Mouse (Mus musculus) T-helper 1 cell (primary cell): ENCODE measurements around the gene Zfp786.

Experiments
- in situ Hi-C: fragments of 300-600 bp; cut with MboI, MseI; formaldehyde crosslinking; loops from one replicate; pipeline ENCODE4 v1.15.1; 2025; ENCODE audit warnings: high pct_unique_total_duplicates

Zfp786 gene

GRCm38 (mm10) chr6:47821236-47821635 is 9.4 kb downstream of the Zfp786 start:
- in situ Hi-C loops: no loop called here

DNA sequence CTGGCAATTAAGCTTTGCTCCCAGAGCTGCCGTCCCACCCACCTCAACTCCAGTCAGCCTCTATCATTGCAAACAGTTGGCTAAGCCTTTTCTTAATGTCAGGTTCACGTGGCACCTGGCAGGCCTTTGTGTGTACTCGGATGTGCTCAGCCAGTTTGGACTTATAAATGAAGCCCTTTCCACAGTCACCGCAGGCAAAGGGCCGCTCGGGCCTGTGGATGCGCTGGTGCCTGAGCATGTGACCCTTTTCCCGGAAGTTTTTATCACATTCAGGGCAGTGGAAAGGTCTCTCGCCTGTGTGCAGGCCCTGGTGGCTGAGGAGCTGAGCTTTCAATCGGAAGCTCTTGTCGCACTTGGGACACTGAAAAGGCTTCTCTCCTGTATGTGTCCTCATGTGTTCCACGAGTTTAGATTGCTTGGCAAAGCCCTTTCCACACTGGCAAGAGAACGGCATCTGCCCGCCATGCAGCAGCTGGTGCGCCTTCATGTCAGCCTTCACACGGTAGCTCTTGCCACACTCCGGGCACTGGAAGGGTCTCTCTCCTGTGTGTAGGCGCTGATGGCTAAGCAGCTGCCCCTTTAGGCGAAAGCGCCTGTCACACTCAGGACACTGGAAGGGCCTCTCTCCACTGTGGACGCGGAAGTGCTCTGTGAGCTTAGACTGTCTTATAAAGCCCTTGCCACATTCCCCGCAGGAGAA is 10.9 kb downstream of the Zfp786 start:
- in situ Hi-C loops: no loop called here

GRCm38 (mm10) chr6:47818721-47819120 is 11.9 kb downstream of the Zfp786 start:
- in situ Hi-C loops: no loop called here

DNA sequence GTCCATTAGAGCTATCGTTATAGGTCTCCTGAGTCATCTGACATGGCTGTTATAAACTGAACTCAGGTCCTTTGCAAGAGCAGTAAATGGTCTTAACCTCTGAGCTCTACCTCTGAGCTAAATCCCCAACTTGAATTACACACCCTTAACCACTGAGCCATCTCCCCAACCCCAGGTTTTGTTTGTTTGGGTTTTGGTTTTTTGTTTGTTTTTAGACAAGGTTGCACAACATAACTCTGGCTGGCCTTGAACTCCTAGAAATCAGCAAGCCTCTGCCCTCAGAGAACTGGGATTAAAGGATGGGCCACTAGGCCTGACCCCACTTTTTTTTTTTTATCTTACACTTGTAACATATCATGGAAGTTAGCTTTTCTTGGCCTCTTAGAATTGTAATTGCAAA is 14.5 kb downstream of the Zfp786 start:
- in situ Hi-C loops: no loop called here

DNA sequence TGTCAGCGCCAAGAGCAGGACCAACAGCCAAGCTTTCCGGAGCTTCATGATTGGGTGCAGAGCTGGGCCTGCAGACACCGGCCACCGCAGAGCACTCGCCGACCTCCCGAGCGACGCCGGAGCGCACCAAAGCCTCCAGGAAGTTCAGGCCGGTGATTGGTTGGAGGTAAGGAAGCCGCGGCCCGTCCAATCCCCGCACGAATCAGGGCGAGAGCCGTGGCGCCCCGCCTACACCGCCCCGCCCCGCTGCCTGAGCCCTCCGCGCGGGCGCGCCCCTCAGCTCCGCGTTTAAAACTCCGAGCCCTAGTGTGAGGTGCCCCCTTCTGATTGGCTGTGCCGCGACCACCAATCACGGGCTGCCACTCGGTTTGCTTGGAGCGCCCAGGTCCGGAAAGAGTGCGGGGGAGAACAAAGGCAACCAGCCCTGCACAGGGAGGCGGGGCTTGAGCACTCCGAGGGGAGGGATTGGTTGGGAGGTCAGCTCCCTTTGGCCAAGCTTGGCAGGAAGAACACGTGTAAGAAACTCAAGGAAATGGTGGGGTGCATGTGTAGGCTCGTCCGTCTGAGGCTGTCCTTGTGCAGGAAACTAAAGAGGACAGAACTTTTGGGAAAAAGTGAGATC is 17.3 kb downstream of the Zfp786 start, which contains the start of gene Pdia4:
TSS of gene Pdia4 (minus strand) at position 174 of the 622 bp plus-strand sequence.
- in situ Hi-C loops: no loop called here

DNA sequence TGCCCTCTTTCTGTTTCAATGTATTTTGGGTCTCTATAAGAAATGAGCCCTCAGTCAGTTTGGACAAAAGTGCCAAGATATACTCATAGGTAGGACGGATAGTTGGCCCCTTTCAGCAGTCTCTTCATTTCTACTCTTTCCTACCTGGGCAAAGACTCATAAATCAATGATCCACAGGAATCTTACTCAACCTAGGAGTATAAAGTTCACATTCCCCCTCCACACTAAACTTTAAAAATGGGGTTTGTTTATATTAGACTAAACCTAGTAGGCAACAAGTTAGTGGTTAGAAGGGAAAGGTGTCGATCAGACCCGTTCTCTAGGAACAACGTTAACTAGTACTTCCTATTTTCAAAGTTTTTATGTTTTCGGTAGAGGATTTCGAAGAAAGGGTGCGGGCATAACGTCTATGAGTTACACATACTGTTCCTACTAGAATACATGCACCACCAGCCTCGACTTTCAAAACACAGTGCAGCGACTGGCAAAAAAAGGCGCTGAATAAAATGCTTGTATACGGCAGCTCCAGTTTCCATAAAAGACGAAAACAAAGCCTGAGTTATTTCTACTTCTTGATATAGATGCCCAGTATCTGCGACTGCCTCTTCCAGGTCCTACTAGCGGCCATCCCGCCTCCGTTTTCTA is 18.3 kb downstream of the Zfp786 start:
- in situ Hi-C loops: no loop called here

DNA sequence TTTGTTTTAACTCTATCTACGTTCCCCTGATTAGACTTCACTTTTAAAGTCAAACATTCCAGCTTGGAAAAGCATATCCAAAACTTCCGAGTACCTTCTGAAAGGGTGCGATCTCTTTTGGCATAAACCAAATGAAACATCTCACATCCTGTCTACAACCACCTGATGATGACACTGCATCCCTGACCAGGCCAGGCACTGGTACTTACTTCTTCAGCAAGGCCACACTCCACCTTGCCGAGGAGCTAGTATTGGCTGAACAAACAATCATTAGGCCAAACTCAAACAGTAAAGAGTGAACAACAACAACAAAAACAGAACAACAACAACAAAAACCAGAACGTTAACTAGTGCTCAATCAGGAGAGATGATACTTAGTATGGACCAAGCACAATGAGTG is 19.3 kb downstream of the Zfp786 start:
- in situ Hi-C loops: no loop called here

- in situ Hi-C loops: no loop called here
Measured at GRCm38 (mm10) chr6:47810181-47810580, 20.5 kb downstream of the Zfp786 start.

DNA sequence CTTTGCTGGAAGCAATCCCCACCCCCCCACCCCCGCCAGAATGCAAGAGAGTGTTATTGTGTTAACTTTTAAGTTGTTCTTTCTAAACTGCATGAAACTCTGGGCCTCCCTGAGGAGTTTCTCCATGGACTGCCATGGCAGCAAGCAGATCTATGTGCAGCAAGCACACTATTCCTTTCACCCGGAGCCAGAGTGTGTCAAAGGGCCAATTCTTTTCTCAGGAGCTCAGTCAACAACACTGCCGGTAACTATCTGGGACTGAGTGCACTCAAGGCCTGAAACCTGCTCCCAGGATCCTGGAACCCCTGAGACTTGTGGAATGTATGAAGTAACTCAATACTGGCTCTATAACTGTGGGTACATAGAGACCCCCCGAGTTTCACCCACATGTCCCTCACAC is 21.6 kb downstream of the Zfp786 start:
- in situ Hi-C loops: no loop called here

- in situ Hi-C loops: no loop called here
Measured at GRCm38 (mm10) chr6:47808545-47808944, 22.1 kb downstream of the Zfp786 start.

DNA sequence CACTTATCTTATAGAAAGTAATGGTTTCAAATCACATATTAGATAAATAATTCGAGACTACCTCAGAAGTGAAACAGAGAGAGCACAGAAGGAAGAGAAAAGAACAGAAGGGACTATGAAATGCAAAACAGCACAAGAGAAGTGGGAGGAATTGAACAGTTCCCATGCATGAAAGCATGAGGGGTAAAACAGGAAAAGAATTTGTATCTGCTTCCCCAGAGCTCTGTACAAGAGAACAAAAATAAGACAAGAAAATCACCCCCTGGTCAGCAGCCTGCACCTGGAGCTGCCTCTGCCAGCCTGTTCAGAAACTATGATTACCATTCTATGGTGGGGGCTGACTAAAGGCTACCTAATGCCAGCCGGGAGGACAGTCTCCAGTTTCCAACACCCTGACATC is 23.2 kb downstream of the Zfp786 start:
- in situ Hi-C loops: no loop called here

DNA sequence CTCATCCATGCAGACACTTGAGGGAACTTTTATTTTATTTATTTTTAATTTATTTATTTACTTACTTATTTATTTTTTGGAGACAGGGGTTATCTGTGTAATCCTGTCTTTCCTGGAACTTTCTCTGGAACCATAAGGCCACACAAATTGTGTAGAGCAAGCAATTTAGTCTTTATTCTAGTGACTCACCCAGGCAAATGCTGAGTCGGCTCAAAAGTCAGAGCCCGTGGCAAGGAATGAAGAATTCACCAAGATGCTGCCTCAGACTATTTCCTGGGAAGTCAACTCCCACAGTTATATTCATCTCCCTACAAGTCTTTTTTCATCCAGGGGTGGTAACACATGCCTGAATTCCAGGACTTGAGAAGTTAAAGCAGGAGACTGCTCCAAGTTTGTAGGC is 25.1 kb downstream of the Zfp786 start:
- in situ Hi-C loops: no loop called here

- in situ Hi-C loops: no loop called here
Measured at GRCm38 (mm10) chr6:47799079-47799478, 31.6 kb downstream of the Zfp786 start.

- in situ Hi-C loops: no loop called here
Measured at GRCm38 (mm10) chr6:47794106-47794830, 36.4 kb downstream of the Zfp786 start.

GRCm38 (mm10) chr6:47793284-47793683 is 37.4 kb downstream of the Zfp786 start:
- in situ Hi-C loops: no loop called here

DNA sequence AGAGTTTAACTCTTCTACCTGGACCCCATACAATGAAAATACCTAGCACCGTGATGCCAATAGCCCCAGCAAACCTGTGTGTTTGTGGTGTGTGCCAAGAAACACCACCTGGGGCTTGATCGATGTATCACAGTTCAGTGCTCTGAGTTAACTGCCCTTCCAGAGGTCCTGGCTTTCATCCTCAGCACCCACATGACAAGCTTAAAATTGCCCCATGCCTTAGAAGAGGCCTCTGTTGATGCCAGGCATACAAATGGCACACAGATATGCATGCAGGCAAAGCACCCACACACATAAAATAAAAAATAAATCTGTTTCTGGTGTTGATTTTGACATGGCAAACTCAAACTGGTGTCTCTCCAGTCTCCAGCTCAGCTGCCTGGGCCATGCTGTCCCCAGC is 38.1 kb downstream of the Zfp786 start:
- in situ Hi-C loops: no loop called here

DNA sequence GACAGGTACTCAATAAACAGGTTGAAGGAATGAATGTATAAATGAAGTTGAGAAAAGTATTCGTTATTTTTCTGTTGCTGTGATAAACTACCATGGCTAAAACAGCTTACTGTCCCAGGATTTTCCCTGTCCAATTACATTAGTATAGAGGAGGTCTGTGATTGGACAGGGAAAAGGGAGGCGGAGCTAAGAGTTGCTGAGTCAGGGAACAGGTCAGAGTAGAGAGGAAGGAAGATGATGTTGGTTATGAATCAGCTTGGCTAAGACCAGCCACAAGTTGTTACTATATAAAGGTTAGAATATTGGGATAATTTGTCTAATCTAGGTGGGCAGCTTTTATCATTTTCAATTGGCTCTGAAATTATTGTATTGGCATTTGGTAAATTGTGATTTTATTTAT is 39.9 kb downstream of the Zfp786 start:
- in situ Hi-C loops: no loop called here

DNA sequence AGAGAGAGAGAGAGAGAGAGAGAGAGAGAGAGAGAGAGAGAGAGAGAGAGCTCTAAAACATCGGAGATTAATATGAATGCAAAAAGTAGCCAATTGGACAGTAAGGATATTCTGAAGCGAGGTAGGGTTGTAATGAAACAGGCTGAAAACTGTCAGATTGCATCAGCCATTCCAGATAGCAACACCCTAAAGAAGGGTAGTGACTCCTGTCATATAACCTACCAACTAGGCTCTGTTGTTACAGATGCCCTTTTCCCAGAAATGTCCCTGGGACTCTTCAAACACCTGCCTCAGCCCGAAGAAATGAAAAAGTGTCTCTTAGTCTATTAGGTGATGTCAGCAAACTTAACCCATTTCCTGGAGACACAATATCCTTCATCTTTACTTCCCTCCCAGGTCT is 41.8 kb downstream of the Zfp786 start:
- in situ Hi-C loops: no loop called here

- in situ Hi-C loops: no loop called here
Measured at GRCm38 (mm10) chr6:47787941-47788736, 42.5 kb downstream of the Zfp786 start.

DNA sequence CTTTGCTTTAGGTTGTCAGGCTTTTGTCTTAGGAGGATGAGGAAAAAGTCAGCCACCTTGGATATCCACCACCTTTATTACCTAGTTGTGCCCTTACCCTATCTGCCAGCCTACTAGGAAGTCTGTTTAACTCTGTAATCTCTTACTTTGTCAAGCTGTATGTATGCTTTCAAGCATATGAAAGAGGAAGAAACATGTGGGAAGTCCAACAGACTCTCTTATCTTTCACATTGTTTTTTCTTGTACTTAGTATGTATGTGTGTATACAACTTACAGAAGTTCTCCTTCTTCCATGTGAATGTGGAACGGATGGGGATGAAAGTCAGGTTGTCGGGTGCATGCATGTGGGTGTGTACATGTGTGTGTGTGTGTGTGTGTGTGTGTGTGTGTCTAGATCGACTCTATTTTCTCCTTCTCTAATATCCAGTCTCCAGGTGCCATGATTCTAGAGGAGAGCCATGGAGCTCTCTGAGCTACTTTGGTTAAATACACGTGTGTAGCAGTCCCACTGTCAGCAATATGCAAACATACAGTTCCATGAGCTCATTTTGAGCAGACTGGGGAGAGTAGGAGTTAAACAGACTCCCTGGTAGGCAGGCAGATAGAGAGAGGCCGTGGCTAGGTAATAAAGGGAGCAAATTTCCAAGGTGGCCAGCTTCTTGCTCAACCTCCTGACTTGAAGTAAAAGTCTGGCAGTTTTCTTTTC is 45.8 kb downstream of the Zfp786 start:
- in situ Hi-C loops: no loop called here
